Mouse (Mus musculus): ENCODE measurements at regions not wholly inside any gene's neighbourhood (a gene's known extent, or its start where the extent isn't known, plus 50 kb on each side); places are given as distances from the start of the nearest gene placed in this dataset.
A peak's percentile ranks its signal among the peaks of the same experiment; 100 is the strongest.

DNA sequence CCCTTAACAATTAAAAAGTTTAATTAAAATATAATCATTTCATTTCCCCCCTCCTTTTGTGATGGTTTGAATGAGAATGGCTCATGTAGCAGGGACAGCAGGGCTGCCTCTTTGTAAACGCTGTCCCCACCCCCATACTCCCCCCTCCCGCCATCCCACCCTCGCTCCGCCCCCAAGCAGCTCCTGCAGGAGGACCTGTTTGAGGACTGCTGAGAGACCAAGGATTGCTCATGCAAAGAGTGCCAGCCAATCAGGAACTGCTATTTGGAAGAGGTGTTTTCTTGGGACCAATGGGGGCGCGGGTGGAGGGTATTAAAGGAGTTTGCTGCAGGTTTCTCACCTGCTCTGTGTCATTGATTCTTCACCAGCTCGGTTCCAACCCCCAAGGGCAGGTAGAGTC, 154.6 kb downstream of the Dusp6 start:
- DNase-seq: peak; percentile 80

GRCm38 (mm10) chr10:99418497-99418896, 155.5 kb downstream of the Dusp6 start:
- no peak for DNase-seq

GRCm38 (mm10) chr10:99419532-99419931, 156.5 kb downstream of the Dusp6 start:
- no peak for DNase-seq

DNA sequence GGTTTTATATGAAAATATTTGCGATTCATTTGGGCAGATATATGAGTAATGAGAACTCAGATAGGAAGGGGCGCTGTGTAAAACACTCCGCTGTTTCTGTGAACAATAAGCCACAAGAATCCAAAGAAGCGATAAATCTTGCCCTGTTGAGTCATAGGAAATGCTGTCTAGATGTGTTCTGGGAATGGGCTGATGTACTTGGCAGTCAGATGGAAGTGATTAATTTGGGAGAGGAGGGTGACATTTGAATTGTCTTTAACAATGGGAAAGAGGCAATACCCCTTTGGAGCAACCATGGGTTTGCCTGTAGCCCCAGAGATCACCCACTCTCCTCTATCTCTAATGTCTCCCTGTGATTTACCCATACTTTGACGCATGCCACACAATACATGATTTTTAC, 160.4 kb downstream of the Dusp6 start:
- peak; percentile 62 for DNase-seq

DNA sequence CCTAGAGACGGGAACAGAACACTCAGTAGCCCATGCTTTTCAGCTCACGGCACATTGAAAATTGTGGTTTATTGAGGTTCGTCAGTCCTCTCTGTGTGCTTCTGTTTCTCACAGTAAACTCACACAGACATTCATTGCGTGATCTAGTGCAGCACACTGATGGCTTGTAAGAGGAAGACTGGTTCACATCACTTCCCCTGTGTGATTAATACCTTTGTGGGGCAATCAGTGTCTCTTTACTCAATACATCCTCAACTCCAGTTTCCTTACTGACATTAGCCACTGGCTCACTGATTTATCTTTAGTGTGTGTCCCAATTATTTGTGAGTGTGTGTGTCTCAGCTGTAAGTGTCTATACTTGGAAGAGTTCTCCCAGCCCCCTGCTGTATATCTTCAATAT, 162.2 kb downstream of the Dusp6 start:
- peak; percentile 21 for DNase-seq

GRCm38 (mm10) chr10:99430175-99430574, 167.1 kb downstream of the Dusp6 start:
- DNase-seq: no peak

- peak; percentile 95 for DNase-seq
These were observed 167.9 kb downstream of the Dusp6 start for GRCm38 (mm10) chr10:99430669-99431561.

- no peak for DNase-seq
These were observed 174.0 kb downstream of the Dusp6 start for GRCm38 (mm10) chr10:99437060-99437459.

- DNase-seq: peak; percentile 78
These were observed 177.1 kb downstream of the Dusp6 start for GRCm38 (mm10) chr10:99440169-99440568.

DNA sequence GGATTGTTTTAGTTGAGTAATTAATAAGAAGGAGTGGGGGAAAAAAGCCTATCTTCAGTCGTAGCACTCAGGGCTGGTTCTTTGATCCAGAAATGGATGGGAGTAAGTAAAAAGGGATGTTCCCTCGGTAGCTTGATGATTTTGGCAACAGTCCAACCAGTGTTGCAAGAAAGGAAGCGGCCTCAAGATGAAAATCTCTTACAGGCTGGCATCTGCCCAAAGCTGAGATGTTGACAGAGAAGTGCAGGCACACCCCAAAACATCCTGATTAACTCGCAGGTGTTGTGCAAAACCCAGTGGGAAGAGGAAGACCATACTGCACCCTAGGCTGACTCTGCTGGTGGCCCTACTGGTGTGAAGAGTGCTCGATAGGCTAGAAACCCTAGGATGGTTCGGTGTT, 178.0 kb downstream of the Dusp6 start:
- DNase-seq: peak; percentile 99

GRCm38 (mm10) chr10:99441931-99442330, 178.9 kb downstream of the Dusp6 start:
- DNase-seq: peak; percentile 76

GRCm38 (mm10) chr10:99443453-99444170, 180.6 kb downstream of the Dusp6 start:
- peak; percentile 92 for DNase-seq

GRCm38 (mm10) chr10:99450714-99451625, 187.9 kb downstream of the Dusp6 start:
- no peak for DNase-seq

DNA sequence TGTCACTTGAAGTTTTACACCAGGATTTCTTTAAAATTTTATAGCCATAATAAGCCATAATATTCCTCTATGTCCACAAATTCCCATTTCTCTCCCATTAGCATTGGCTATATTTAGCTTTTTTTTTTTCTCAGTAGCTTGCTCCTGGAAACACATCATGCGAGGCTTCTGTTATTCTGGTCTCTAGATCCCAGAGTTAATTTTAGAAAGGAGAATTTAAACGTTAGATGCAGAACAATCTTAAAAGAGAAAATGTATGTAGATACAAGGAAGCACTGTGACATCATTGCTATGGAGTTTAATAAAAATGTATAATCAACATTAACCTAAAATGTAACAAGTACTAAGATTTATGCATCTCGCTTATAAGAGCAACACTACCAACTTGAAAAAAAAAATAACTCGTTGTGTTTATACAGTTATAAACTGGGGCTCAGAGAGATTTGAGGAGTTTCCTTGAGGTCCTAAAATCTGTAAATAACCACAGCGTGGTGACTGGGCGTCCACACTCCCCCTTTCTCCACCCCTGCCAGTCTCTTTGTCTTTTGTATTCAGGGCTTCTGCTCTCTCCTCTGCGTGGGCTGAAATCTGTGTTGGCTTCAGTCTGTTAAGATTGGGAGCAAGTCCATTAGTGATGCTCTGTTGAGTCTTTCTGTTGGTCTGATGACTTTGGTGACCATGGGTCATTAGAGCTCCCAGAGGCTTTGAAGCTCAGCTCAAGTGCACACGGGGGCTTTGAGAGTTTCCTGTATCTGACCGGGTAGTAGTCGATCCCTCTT, 188.8 kb downstream of the Dusp6 start:
- DNase-seq: peak; percentile 73

DNA sequence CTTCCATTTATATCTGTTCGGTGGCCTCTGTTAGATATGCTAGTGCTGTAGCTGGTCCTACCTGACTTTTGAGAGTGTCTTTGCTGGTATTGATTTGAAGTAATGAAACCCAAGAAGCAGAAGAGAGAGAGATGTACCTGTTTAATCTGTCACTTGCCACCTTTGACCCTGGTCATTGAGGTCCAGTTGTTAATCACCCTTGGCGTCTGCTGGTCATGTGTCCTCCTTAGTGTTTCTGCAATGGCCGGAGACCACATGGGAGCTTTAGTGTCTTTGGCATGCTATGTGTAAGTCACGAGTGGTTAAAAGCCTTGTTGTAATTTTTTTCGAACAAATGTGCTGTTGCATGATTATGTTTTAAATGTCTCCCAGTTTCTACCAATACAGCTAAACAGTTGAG, 193.1 kb downstream of the Dusp6 start:
- peak; percentile 74 for DNase-seq

DNA sequence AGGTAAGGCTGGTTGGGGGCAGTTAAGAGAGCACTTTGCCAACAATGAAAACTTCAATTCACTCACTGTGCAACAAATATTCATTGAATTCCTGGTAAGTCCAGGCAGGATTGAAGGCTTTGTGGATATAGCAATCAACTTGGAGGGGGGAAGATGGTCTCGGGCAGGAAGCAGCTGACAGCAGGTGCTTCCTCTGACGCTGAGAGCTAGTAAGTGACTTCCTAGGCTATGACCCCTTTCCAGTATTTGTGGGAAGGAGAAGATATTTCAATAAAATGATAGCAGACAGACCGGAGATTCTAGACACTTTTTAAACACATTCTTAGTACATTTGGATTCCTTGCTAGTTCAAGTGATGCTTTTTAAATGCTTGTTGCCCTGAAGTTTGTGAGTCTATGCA, 195.0 kb downstream of the Dusp6 start:
- peak; percentile 96 for DNase-seq

DNA sequence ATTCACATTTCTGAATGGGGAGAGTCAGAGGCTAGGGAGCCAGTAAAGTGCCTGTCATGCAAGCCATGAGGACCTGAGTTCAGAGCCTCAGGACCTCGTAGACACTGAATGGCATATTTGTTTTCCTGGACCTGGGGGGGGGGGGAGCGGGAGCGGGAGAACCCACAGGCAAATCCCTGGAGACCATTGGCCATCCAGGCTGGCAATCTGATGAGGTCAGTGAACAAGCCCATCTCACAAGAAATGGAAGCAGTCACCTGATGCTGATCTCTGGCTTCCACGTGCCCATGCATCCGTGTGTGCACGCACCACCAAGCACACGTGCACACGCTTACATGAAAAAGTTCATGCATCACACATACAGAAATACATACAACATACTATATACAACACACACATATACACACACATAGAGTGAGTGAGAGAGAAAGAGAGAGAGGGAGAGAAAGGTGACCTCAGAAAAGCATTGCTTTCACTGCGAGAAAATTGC, 196.2 kb downstream of the Dusp6 start:
- peak; percentile 91 for DNase-seq

- DNase-seq: peak; percentile 97
These were observed 196.9 kb downstream of the Dusp6 start for GRCm38 (mm10) chr10:99459823-99460361.

DNA sequence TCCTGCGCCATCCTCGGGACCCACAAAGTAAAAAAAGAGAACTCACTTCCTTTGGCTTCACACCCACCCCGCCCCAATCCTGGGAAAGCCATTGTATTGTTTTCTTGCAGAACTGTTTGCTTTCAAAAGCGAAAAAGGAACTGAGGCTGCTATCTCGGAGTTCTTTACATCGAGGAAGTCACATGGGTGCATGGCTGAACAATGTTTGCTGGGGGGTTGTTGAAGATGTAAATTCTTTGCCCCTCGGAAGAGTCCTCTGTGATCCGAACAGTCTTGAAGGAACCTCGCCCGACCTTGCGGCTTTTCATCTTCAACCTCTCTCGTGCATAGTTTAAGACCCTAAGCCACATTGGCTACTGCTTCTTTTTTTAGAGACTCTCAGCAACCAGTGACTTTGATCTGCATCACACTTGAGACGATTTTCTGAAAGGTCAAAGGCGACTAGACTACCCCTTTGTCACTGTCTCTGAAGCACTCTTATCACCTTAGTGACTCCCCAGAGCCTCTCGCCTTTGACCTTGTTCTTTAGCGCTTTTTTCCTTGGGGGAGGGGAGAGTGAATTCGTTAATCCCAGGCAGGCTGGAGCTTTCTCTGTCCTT, 197.9 kb downstream of the Dusp6 start:
- DNase-seq: peak; percentile 98

DNA sequence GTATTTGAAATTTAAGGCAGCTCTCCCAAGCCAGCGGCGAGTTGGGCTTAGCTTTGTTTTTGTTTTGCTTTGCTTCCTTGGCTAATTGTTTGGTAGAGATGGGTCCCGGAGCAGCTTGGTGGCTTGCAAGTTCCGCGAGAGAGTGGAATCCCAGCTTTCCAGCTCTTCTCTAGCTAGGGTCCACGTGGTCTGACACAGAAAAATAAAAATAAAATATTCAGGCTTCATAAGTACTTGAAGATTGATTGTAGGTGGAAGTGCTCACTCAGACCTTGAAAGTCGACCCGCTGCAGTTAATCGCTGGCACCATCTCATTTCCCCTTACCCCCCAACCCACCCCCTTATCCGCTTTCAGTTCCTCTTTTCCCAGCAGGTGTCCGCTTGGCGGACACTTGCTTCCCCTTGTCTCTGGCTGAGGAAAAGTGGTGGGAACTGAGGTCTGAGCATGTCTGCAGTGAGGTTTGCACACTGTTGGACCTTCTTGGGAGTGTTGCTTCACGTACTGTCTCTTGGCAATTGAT, 198.5 kb downstream of the Dusp6 start:
- DNase-seq: peak; percentile 98

DNA sequence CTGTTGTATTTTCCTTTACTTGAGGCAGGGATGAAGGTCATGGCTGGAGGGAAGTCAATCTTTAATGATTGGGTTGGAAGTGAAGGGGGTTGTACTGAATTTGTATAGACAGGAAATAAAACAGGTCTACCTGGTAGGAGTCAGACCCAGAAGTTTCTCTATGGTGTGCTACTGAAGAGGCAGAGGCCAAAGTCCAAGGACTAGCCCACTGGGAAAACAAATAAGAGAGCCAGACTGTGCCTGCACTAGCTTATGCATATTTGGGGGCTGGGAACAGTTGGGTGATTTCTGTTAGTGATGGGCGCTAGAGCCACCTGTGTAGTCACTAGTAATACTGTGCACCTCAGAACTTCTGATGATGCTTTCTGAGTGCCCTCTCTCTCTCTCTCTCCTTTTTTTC, 203.7 kb downstream of the Dusp6 start:
- peak; percentile 76 for DNase-seq
